Mouse (Mus musculus): ENCODE measurements around the gene Fam229b.

The Fam229b gene

GRCm38 (mm10) chr10:39121412-39121811, 12.3 kb downstream of the Fam229b start:
- no peak for DNase-seq (ENCODE audit: low spot score)

GRCm38 (mm10) chr10:39109489-39109874, 24.2 kb downstream of the Fam229b start:
- DNase-seq (ENCODE audit: low spot score), result no peak

GRCm38 (mm10) chr10:39108837-39109488, 24.8 kb downstream of the Fam229b start:
- DNase-seq (ENCODE audit: low spot score), result no peak

GRCm38 (mm10) chr10:39106935-39107334, 26.8 kb downstream of the Fam229b start:
- no peak for DNase-seq (ENCODE audit: low spot score)

GRCm38 (mm10) chr10:39106413-39106812, 27.3 kb downstream of the Fam229b start:
- DNase-seq (ENCODE audit: low spot score), result no peak

GRCm38 (mm10) chr10:39104803-39105449, 28.8 kb downstream of the Fam229b start:
- no peak for DNase-seq (ENCODE audit: low spot score)

DNA sequence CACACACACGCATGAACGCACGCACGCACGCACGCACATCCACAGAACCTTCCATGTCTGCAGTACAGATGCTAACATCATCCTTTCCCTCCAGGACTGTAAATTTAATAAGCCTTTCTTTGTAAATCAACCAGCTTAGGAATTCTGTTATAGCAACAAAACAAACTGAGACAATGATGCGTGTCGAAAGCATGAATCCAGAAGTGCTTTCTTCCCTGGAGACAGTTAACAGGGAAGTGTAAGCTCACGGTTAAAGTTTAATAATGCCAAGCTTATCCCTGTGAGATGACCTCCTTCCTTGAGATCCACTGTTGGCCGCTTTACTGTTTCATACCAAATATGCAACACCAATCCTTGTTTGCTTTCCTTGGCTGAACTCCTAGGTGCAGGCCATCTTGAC, 35.0 kb downstream of the Fam229b start:
- no peak for DNase-seq (ENCODE audit: low spot score)

GRCm38 (mm10) chr10:39096981-39097380, 36.7 kb downstream of the Fam229b start:
- no peak for DNase-seq (ENCODE audit: low spot score)

DNA sequence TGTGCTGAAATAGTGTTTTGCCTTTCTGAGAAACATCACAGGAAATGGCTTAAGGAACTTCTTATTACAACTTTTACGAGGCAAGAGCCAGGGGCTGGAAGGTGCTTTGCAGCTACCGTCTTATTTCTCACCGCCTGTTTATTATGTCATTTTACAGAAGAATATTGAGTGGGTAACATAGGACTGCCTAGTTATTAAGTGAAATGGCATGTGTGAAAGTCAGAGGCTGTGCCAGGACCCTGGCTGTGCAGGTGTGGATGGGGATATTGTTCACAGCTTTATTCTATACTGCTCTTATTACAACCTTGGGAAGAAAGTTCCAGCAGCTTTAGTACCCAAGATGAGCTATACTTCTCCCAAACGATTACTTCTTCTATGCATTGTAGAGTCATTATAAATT, 61.7 kb downstream of the Fam229b start:
- DNase-seq (ENCODE audit: low spot score), result no peak
